Mouse (Mus musculus): ENCODE measurements around the gene Fhit. TPM values are rescaled to one million over a fixed set of nuclear protein-coding genes. Genes with fewer than 3 reads are reported as not detected.
A peak's percentile ranks its signal among the peaks of the same experiment; 100 is the strongest.

Gene Fhit
- polyA plus RNA-seq, 1 experiment from 2014 or later: 5.0 TPM

DNA sequence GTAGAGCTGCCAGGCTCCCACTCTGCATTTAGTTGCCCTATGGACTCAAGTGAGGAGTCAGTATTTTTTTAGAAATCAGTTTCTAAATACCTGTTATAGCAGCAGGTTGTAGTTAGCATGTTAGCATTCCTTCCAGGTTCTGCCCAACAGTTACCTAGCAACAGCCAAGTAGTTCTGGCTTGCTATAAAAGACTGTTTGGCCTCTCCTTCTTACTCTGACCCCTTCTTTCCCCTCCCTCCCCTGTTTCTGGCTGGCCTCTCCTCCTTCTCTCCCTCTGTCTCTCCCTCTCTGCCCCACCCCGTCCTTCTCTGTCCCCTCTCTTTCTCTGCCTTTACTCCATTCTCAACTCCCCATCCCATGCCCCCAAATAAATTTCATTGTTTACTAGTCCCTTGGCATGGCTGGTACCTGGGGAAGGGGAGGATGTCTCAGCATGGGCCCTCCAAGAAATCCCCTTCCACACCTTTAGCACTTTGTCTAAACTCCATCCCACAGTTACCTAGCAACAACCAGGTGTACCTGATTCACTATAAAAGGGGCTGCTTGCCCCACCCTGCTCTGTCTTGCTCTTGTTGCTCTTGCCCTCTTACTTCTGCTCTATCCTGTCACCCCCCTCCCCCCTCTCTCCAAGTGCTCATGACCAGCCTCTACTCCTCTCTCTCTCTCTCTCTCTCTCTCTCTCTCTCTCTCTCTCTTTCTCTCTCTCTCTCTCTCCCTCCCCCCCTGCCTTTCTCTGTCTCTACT lies 1527.4 kb downstream of the Fhit start:
- Histone ChIP-seq H3K27me3 (ENCODE audit: control insufficient read depth, insufficient read depth, low read length) (no peaks in the 10 kb centered on the region), H3K4me2 (ENCODE audit: low read depth, low read length) (no peak overlapping the region), H3K9ac (replicated peaks; ENCODE audit: low read length) (no peak overlapping the region), H3K4me3 (ENCODE audit: low read depth, low read length) (no peak overlapping the region), H3K27ac (replicated peaks; ENCODE audit: low read depth, low read length) (no peak overlapping the region), H3K9me3 (replicated peaks; ENCODE audit: control insufficient read depth, low read length) (no peaks in the 10 kb centered on the region), H3K36me3 (replicated peaks; ENCODE audit: control insufficient read depth, insufficient read depth, low read depth, low read length) (no peaks in the 10 kb centered on the region), H3K4me1 (ENCODE audit: control insufficient read depth, insufficient read depth, low read length) (no peaks in the 10 kb centered on the region)
- WGBS: 76% methylated on average over 1 of the region's 1 CpGs
- no peak for ATAC-seq (replicated peaks; ENCODE audit: insufficient number of reproducible peaks, low FRiP score, low TSS enrichment, low read depth)
- no peak for DNase-seq (ENCODE audit: low spot score)

GRCm38 (mm10) chr14:9632537-9632936 lies 1529.3 kb downstream of the Fhit start:
- Histone ChIP-seq H3K27ac (replicated peaks; ENCODE audit: low read depth, low read length) (no peak overlapping the region), H3K4me3 (ENCODE audit: low read depth, low read length) (no peak overlapping the region), H3K4me2 (ENCODE audit: low read depth, low read length) (no peak overlapping the region), H3K9me3 (replicated peaks; ENCODE audit: control insufficient read depth, low read length) (no peaks in the 10 kb centered on the region), H3K27me3 (ENCODE audit: control insufficient read depth, insufficient read depth, low read length) (no peaks in the 10 kb centered on the region), H3K36me3 (replicated peaks; ENCODE audit: control insufficient read depth, insufficient read depth, low read depth, low read length) (no peaks in the 10 kb centered on the region), H3K4me1 (ENCODE audit: control insufficient read depth, insufficient read depth, low read length) (no peaks in the 10 kb centered on the region), H3K9ac (replicated peaks; ENCODE audit: low read length) (no peak overlapping the region)
- DNase-seq (ENCODE audit: low spot score) (peak; percentile 24), ATAC-seq (replicated peaks; ENCODE audit: insufficient number of reproducible peaks, low FRiP score, low TSS enrichment, low read depth) (peak; percentile 44; the same call in 1 of the 2 replicates)
- WGBS: 20% methylated on average over 3 of the region's 3 CpGs

DNA sequence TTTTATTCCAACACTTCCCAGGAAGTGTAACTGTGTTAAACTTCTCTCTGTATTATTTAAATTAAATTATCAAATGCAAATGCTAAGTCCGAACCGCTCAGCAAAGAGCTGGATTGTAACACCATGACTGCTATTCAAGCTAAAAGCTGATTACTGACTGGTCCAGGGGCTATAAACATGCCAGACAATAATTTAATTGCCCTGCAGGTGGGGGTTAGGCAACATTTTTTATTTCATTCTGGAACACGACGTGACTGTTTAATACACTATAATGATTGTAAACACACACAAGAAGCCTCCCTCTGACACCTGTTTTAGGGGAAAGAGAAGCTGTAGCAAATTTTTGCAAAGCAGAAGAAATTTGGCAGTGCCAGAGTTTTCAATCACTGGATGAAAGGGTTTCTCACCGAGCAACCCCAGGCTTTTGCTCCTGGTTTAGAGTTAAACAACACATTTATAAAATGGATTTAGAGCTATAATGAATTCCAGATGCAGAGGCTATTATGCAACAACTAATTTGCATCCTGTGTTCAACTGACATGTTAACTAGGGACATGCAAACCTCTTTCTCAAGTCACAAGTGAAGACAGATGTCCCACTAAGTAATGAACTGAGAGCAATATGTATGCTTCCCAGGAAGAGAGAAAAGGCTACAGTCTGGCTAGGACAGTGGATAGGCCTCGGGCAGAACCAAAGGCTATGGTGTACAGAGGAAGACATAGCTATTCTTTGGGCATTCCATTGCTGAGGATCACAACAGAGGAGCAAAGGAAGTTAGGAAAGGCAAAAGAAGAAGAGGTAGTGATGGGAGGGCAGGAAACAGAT lies 1538.4 kb downstream of the Fhit start:
- Histone ChIP-seq H3K4me3 (ENCODE audit: low read depth, low read length) (no peak overlapping the region), H3K27ac (replicated peaks; ENCODE audit: low read depth, low read length) (no peak overlapping the region), H3K27me3 (ENCODE audit: control insufficient read depth, insufficient read depth, low read length) (no peaks in the 10 kb centered on the region), H3K36me3 (replicated peaks; ENCODE audit: control insufficient read depth, insufficient read depth, low read depth, low read length) (no peaks in the 10 kb centered on the region), H3K9ac (replicated peaks; ENCODE audit: low read length) (no peak overlapping the region), H3K9me3 (replicated peaks; ENCODE audit: control insufficient read depth, low read length) (no peaks in the 10 kb centered on the region), H3K4me1 (ENCODE audit: control insufficient read depth, insufficient read depth, low read length) (no peaks in the 10 kb centered on the region; the same call in 1 of the 2 replicates), H3K4me2 (ENCODE audit: low read depth, low read length) (no peak overlapping the region)
- DNase-seq (ENCODE audit: low spot score): peak; percentile 77
- ATAC-seq (replicated peaks; ENCODE audit: insufficient number of reproducible peaks, low FRiP score, low TSS enrichment, low read depth): no peak; the same call in 1 of the 2 replicates
- WGBS: 43% methylated on average over 6 of the region's 6 CpGs

DNA sequence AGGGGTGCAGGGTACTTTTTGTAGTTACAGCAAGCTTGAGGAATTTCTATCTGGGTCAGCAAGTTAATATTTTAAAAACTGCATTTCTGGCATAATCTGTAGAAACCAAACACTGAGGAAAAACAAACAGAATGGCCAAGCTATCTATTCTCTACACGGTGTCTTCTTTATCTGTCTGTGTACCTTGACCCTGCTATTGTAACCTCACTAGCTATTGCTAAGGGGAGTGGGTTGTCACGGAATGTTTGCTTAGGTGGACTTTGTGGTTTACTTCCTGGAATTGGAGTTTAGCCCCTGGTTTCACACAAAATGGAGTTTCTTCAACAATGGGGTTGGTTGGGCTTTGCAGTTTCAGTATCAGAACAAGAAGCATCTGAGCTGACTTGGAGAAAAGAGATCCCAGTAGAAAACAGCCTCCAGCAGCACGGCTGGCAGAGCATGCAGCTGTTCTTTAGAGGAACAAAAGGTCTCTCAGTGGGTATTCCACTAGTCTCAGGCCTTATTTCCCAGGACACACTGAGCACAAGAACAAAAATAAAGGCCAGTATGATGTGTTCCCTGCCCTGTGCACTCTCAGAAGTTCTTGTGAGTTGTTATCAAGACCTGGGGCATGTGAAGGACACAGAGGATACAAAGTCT lies 1540.8 kb downstream of the Fhit start:
- Histone ChIP-seq H3K4me2 (ENCODE audit: low read depth, low read length) (no peak overlapping the region), H3K4me3 (ENCODE audit: low read depth, low read length) (no peak overlapping the region), H3K36me3 (replicated peaks; ENCODE audit: control insufficient read depth, insufficient read depth, low read depth, low read length) (no peaks in the 10 kb centered on the region), H3K27ac (replicated peaks; ENCODE audit: low read depth, low read length) (no peak overlapping the region), H3K4me1 (ENCODE audit: control insufficient read depth, insufficient read depth, low read length) (no peaks in the 10 kb centered on the region; the same call in 1 of the 2 replicates), H3K27me3 (ENCODE audit: control insufficient read depth, insufficient read depth, low read length) (no peaks in the 10 kb centered on the region), H3K9ac (replicated peaks; ENCODE audit: low read length) (no peak overlapping the region), H3K9me3 (replicated peaks; ENCODE audit: control insufficient read depth, low read length) (no peaks in the 10 kb centered on the region)
- ATAC-seq (replicated peaks; ENCODE audit: insufficient number of reproducible peaks, low FRiP score, low TSS enrichment, low read depth) (no peak), DNase-seq (ENCODE audit: low spot score) (peak; percentile 18)
- 21% methylated on average over 3 of the region's 3 CpGs for WGBS

GRCm38 (mm10) chr14:9619840-9620239 lies 1542.0 kb downstream of the Fhit start:
- Histone ChIP-seq H3K27me3 (ENCODE audit: control insufficient read depth, insufficient read depth, low read length) (no peaks in the 10 kb centered on the region), H3K36me3 (replicated peaks; ENCODE audit: control insufficient read depth, insufficient read depth, low read depth, low read length) (no peaks in the 10 kb centered on the region), H3K9ac (replicated peaks; ENCODE audit: low read length) (no peak overlapping the region), H3K4me1 (ENCODE audit: control insufficient read depth, insufficient read depth, low read length) (no peaks in the 10 kb centered on the region; the same call in 1 of the 2 replicates), H3K4me2 (ENCODE audit: low read depth, low read length) (no peak overlapping the region), H3K27ac (replicated peaks; ENCODE audit: low read depth, low read length) (no peak overlapping the region), H3K9me3 (replicated peaks; ENCODE audit: control insufficient read depth, low read length) (no peaks in the 10 kb centered on the region), H3K4me3 (ENCODE audit: low read depth, low read length) (no peak overlapping the region)
- ATAC-seq (replicated peaks; ENCODE audit: insufficient number of reproducible peaks, low FRiP score, low TSS enrichment, low read depth) (no peak), DNase-seq (ENCODE audit: low spot score) (peak; percentile 38)
- WGBS: 19% methylated on average over 1 of the region's 1 CpGs

DNA sequence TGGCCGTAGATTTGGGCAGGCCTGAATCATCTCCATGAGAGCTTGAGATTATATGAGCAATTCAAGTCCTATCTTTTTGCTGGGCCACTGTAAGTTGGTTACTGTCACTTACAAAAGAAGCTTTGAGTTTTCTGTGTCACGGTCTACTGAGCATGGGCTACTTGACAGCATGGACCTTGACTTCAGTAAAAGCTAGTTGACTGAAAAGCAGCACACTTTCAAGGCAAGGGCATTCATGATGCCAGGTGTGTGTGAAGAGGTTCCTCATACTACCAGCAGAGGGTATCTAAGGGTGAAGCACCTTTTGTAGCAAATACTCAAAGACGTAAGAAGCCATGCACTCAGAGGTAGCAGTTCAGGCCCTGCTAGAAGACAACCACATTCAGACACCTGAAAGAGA lies 1548.7 kb downstream of the Fhit start:
- H3K9me3 ChIP-seq (replicated peaks; ENCODE audit: control insufficient read depth, low read length): no peaks in the 10 kb centered on the region
- no peak overlapping the region for H3K9ac ChIP-seq (replicated peaks; ENCODE audit: low read length)
- no peak for DNase-seq (ENCODE audit: low spot score)

GRCm38 (mm10) chr14:9609120-9609519 lies 1552.7 kb downstream of the Fhit start:
- no peaks in the 10 kb centered on the region for H3K9me3 ChIP-seq (replicated peaks; ENCODE audit: control insufficient read depth, low read length)
- no peak overlapping the region for H3K4me3 ChIP-seq (ENCODE audit: low read depth, low read length)
- H3K27me3 ChIP-seq (ENCODE audit: control insufficient read depth, insufficient read depth, low read length): no peaks in the 10 kb centered on the region
- no peaks in the 10 kb centered on the region for H3K4me1 ChIP-seq (ENCODE audit: control insufficient read depth, insufficient read depth, low read length)
- ATAC-seq (replicated peaks; ENCODE audit: insufficient number of reproducible peaks, low FRiP score, low TSS enrichment, low read depth) (no peak), DNase-seq (ENCODE audit: low spot score) (no peak)
- no peaks in the 10 kb centered on the region for H3K36me3 ChIP-seq (replicated peaks; ENCODE audit: control insufficient read depth, insufficient read depth, low read depth, low read length)
- WGBS: 84% methylated on average over 7 of the region's 7 CpGs
- no peak overlapping the region for H3K9ac ChIP-seq (replicated peaks; ENCODE audit: low read length)
- no peak overlapping the region for H3K4me2 ChIP-seq (ENCODE audit: low read depth, low read length)
- H3K27ac ChIP-seq (replicated peaks; ENCODE audit: low read depth, low read length): no peak overlapping the region

More for the DNA sequence above, 1548.7 kb downstream of the Fhit start:
- Histone ChIP-seq H3K4me2 (ENCODE audit: low read depth, low read length) (no peak overlapping the region), H3K27ac (replicated peaks; ENCODE audit: low read depth, low read length) (no peak overlapping the region), H3K4me1 (ENCODE audit: control insufficient read depth, insufficient read depth, low read length) (no peaks in the 10 kb centered on the region), H3K27me3 (ENCODE audit: control insufficient read depth, insufficient read depth, low read length) (no peaks in the 10 kb centered on the region), H3K4me3 (ENCODE audit: low read depth, low read length) (no peak overlapping the region), H3K36me3 (replicated peaks; ENCODE audit: control insufficient read depth, insufficient read depth, low read depth, low read length) (no peaks in the 10 kb centered on the region)
- 90% methylated on average over 3 of the region's 3 CpGs for WGBS
- ATAC-seq (replicated peaks; ENCODE audit: insufficient number of reproducible peaks, low FRiP score, low TSS enrichment, low read depth): no peak
